ENCODE assay signal across 8 mouse cellular contexts in genomic region chrX:133734984-133735383, GRCm38 (mm10). TPM values are rescaled to one million over a fixed set of nuclear protein-coding genes. Genes with fewer than 3 reads are reported as not detected.
A peak's percentile ranks its signal among the peaks of the same experiment; 100 is the strongest.
DNase-seq lines count a peak whose midpoint lies in the region; ATAC-seq and TF ChIP-seq lines count a peak whose summit lies in the region.
"Had no signal": no experiment of that assay in that cellular context is flagged by ENCODE, and none has a peak within 500 bp of the region (broad histone marks: within the 10 kb centered on the region; RNA-seq: fewer than 3 reads in every experiment).

No protein-coding gene starts in this region.

- 0 out of 2 replicates have a peak, but pooled peaks have one; percentile 16 for TF ChIP-seq CTCF in bone marrow, adult 2 months (IDR thresholded peaks at IDR 0.05; ENCODE audit: control insufficient read depth, insufficient read depth, low read length)

- H3K4me3 ChIP-seq in bone marrow, adult 2 months (replicated peaks; ENCODE audit: control insufficient read depth, low read depth, low read length), result no peak overlapping the region
- H3K4me3 ChIP-seq: midbrain, embryonic 12.5 days had no signal

- peak; percentile 2 to 7 for DNase-seq in left cerebral cortex, adult 18-20 months (ENCODE audit: low spot score in 2 of 2)
- DNase-seq in left cerebral cortex, adult 11 months (ENCODE audit: low spot score), result no peak
- DNase-seq in MEL-GATA-1-ER (ENCODE audit: extremely low read depth, low read depth), result peak; percentile 33
- DNase-seq in kidney, adult 8-10 months, result peak; percentile 8 to 34
- DNase-seq in lung, postnatal 4 days, result peak; percentile 42 to 46

- TF ChIP-seq POLR2A in bone marrow, adult 2 months (IDR thresholded peaks at IDR 0.05; ENCODE audit: borderline replicate concordance, control insufficient read depth, low read depth, low read length), result no peak

- ATAC-seq in megakaryocyte, adult 5-6 weeks (ENCODE audit: poor library complexity, severe bottlenecking), result no peak

- 35% methylated on average over 6 of the region's 6 CpGs for WGBS in bone marrow, adult 2 months

- no peak overlapping the region for H3K27ac ChIP-seq in bone marrow, adult 2 months (ENCODE audit: control insufficient read depth, insufficient read depth, low read depth, low read length, poor library complexity)
- H3K27ac ChIP-seq: midbrain, embryonic 12.5 days had no signal

- no peaks in the 10 kb centered on the region for H3K4me1 ChIP-seq in bone marrow, adult 2 months (ENCODE audit: control insufficient read depth, insufficient read depth, low read length)
- H3K4me1 ChIP-seq: midbrain, embryonic 12.5 days had no signal

RNA-seq across cellular contexts. Expression of gene Pcdh19, which starts 46.2 kb away (rescaled TPM):
- 10 to 100 TPM; 30.9 to 37.3 TPM for total RNA-seq in left cerebral cortex, adult 18-20 months (2021)
- polyA plus RNA-seq in bone marrow, adult 2 months (2011; ENCODE audit: insufficient read depth, insufficient read length, low replicate concordance, missing spikeins), result 1.2 TPM in 1 of 2 replicates, not detected in the other
- 0.02 TPM in 1 of 2 replicates, not detected in the other for total RNA-seq in megakaryocyte, adult 5-6 weeks (2015)
- 0.08 TPM in 1 of 2 replicates, not detected in the other for total RNA-seq in megakaryocyte, adult 5-6 weeks (2017)

Comparison
In these comparisons a context has a peak if more than half of its experiments do, and no peak if none do; other contexts are left out.
1. RNA of gene Pcdh19, which starts 46.2 kb away (total RNA-seq): 30.9 to 37.3 TPM in left cerebral cortex, adult 18-20 months; 0.02 to 0.08 TPM in megakaryocyte, adult 5-6 weeks; every median in the first group is over 10 times any median in the second.